Comparison of ENCODE assay signal across 27 mouse cellular contexts in genomic region chr3:153745099-153745498, GRCm38 (mm10). TPM values are rescaled to one million over a fixed set of nuclear protein-coding genes. Genes with fewer than 3 reads are reported as not detected.
A peak's percentile ranks its signal among the peaks of the same experiment; 100 is the strongest.
DNase-seq lines count a peak whose midpoint lies in the region; ATAC-seq and TF ChIP-seq lines count a peak whose summit lies in the region.
"Had no signal": no experiment of that assay in that cellular context is flagged by ENCODE, and none has a peak within 500 bp of the region (broad histone marks: within the 10 kb centered on the region; RNA-seq: fewer than 3 reads in every experiment).

No protein-coding gene starts in this region.

- H3K27me3 ChIP-seq in spleen, adult 2 months (ENCODE audit: control insufficient read depth, insufficient read depth, low read length): no peaks in the 10 kb centered on the region
- no peaks in the 10 kb centered on the region for H3K27me3 ChIP-seq in kidney, embryonic 15.5 days
- no peaks in the 10 kb centered on the region for H3K27me3 ChIP-seq in intestine, postnatal 0 days (replicated peaks; ENCODE audit: control insufficient read depth, insufficient read depth, low read length)
- H3K27me3 ChIP-seq: forebrain, embryonic 13.5 days; hindbrain, embryonic 12.5 days had no signal

- no peaks in the 10 kb centered on the region for H3K36me3 ChIP-seq in spleen, adult 2 months (ENCODE audit: control insufficient read depth, insufficient read depth, low read length)
- no peaks in the 10 kb centered on the region for H3K36me3 ChIP-seq in kidney, embryonic 15.5 days
- no peaks in the 10 kb centered on the region for H3K36me3 ChIP-seq in intestine, postnatal 0 days (ENCODE audit: control insufficient read depth, insufficient read depth)
- H3K36me3 ChIP-seq: forebrain, embryonic 10.5 days; heart, embryonic 12.5 days; heart, embryonic 15.5 days; hindbrain, embryonic 12.5 days had no signal

- peaks cover 10% of the 10 kb centered on the region; the same call in 1 of the 2 replicates for H3K4me1 ChIP-seq in spleen, adult 2 months (ENCODE audit: control insufficient read depth, insufficient read depth, insufficient read length)
- H3K4me1 ChIP-seq in kidney, embryonic 15.5 days: no peaks in the 10 kb centered on the region
- H3K4me1 ChIP-seq in intestine, postnatal 0 days (replicated peaks; ENCODE audit: control insufficient read depth, insufficient read depth, low read length): 0 out of 2 replicates have a peak, but pooled peaks cover 2% of the 10 kb centered on the region
- H3K4me1 ChIP-seq: forebrain, embryonic 10.5 days; forebrain, embryonic 13.5 days; heart, embryonic 12.5 days; heart, embryonic 15.5 days; hindbrain, embryonic 12.5 days had no signal

- no peak overlapping the region for H3K4me3 ChIP-seq in spleen, adult 2 months (ENCODE audit: extremely low read depth, insufficient read depth, insufficient read length)
- no peak overlapping the region for H3K4me3 ChIP-seq in kidney, embryonic 15.5 days (replicated peaks)
- H3K4me3 ChIP-seq in intestine, postnatal 0 days (ENCODE audit: low read depth, low read length): no peak overlapping the region
- H3K4me3 ChIP-seq: forebrain, embryonic 10.5 days; forebrain, embryonic 13.5 days; heart, embryonic 12.5 days; heart, embryonic 15.5 days; hindbrain, embryonic 12.5 days had no signal

- ATAC-seq in granulocyte monocyte progenitor cell, adult 5-6 weeks (replicated peaks; ENCODE audit: poor library complexity, severe bottlenecking): peak; percentile 35; the same call in 1 of the 2 replicates
- ATAC-seq in megakaryocyte progenitor cell, adult 5-6 weeks (replicated peaks; ENCODE audit: poor library complexity): peak; percentile 40; the same call in 1 of the 2 replicates
- ATAC-seq in kidney, embryonic 15.5 days (replicated peaks; ENCODE audit: low FRiP score): no peak
- no peak for ATAC-seq in intestine, postnatal 0 days
- ATAC-seq: activated CD4-positive, CD25-positive, alpha-beta regulatory T cell, adult 4 months; forebrain, embryonic 13.5 days; forebrain, embryonic 16.5 days; hindbrain, embryonic 16.5 days had no signal

- no peak overlapping the region for H3K4me2 ChIP-seq in kidney, embryonic 15.5 days
- no peak overlapping the region for H3K4me2 ChIP-seq in intestine, postnatal 0 days (replicated peaks; ENCODE audit: low read depth)
- H3K4me2 ChIP-seq: forebrain, embryonic 13.5 days; heart, embryonic 12.5 days; heart, embryonic 15.5 days; hindbrain, embryonic 12.5 days had no signal

- DNase-seq in spleen, adult 2 months (ENCODE audit: low read depth in 1 of 2, low spot score in 2 of 2): no peak
- no peak for DNase-seq in spleen, postnatal 36 days (ENCODE audit: low spot score in 2 of 2)
- DNase-seq in kidney, postnatal 25 days: no peak
- DNase-seq: adrenal gland, adult 8-10 months; adrenal gland, postnatal 25 days; B cell, adult 2 months; cerebellum, adult 11-12 months; cerebellum, adult 8-10 months; cerebellum, postnatal 10 days; cerebellum, postnatal 36 days; gastrocnemius, postnatal 10 days; gastrocnemius, postnatal 36 days; heart, adult 18-20 months; heart, postnatal 10 days; heart, postnatal 4 days had no signal

- no peaks in the 10 kb centered on the region for H3K9me3 ChIP-seq in kidney, embryonic 15.5 days (replicated peaks)
- no peaks in the 10 kb centered on the region for H3K9me3 ChIP-seq in intestine, postnatal 0 days (ENCODE audit: control insufficient read depth)
- H3K9me3 ChIP-seq: forebrain, embryonic 10.5 days; forebrain, embryonic 13.5 days; heart, embryonic 12.5 days; heart, embryonic 15.5 days; hindbrain, embryonic 12.5 days had no signal

- no peak for TF ChIP-seq CTCF in spleen, adult 2 months (IDR thresholded peaks at IDR 0.05; ENCODE audit: extremely low read depth, insufficient read depth, insufficient read length, insufficient replicate concordance)
- TF ChIP-seq CTCF in intestine, postnatal 0 days (IDR thresholded peaks at IDR 0.05; ENCODE audit: low read depth): no peak

- WGBS in spleen, adult 2 months: 9% methylated on average over 3 of the region's 3 CpGs
- 69% methylated on average over 3 of the region's 3 CpGs for WGBS in kidney, embryonic 15.5 days
- 70% methylated on average over 3 of the region's 3 CpGs for WGBS in intestine, postnatal 0 days

- no peak for TF ChIP-seq POLR2A in spleen, adult 2 months (IDR thresholded peaks at IDR 0.05; ENCODE audit: low read depth, low read length)

- H3K27ac ChIP-seq in spleen, adult 2 months (ENCODE audit: insufficient read depth, low read length): peak overlapping the region; percentile 4; the same call in 1 of the 2 replicates
- no peak overlapping the region for H3K27ac ChIP-seq in kidney, embryonic 15.5 days
- no peak overlapping the region for H3K27ac ChIP-seq in intestine, postnatal 0 days (ENCODE audit: low read depth, low read length)
- H3K27ac ChIP-seq: forebrain, embryonic 10.5 days; forebrain, embryonic 13.5 days; heart, embryonic 15.5 days; hindbrain, embryonic 12.5 days had no signal

- no peak overlapping the region for H3K9ac ChIP-seq in kidney, embryonic 15.5 days
- H3K9ac ChIP-seq in intestine, postnatal 0 days (ENCODE audit: low read depth, low read length): no peak overlapping the region
- H3K9ac ChIP-seq: forebrain, embryonic 13.5 days; heart, embryonic 12.5 days; heart, embryonic 15.5 days; hindbrain, embryonic 12.5 days had no signal

RNA-seq across cellular contexts. Expression of gene St6galnac3, which starts 20.1 kb away (rescaled TPM):
- polyA plus RNA-seq in spleen, adult 2 months (2012; rRNA removed): 2.0 and 3.0 TPM in 2 replicates
- 2.6 and 4.2 TPM in 2 replicates for total RNA-seq in granulocyte monocyte progenitor cell, adult 5-6 weeks (2014; fragmentation: Nextera tagmentation)
- 0.31 and 0.90 TPM in 2 replicates for total RNA-seq in granulocyte monocyte progenitor cell, adult 5-6 weeks (2017)
- 1.1 and 4.0 TPM in 2 replicates for total RNA-seq in megakaryocyte progenitor cell, adult 5-6 weeks (2015)
- 1.2 and 1.6 TPM in 2 replicates for total RNA-seq in megakaryocyte progenitor cell, adult 5-6 weeks (2017)
- polyA plus RNA-seq in kidney, embryonic 15.5 days (2015; fragmentation: Nextera tagmentation; extraction: Ambion mirVana): 65.2 and 65.5 TPM in 2 replicates
- polyA plus RNA-seq in intestine, postnatal 0 days (2015; fragmentation: Nextera tagmentation; extraction: Ambion mirVana): 7.9 and 8.5 TPM in 2 replicates

Comparison
In these comparisons a context has a peak if more than half of its experiments do, and no peak if none do; other contexts are left out.
1. ATAC-seq: peak in granulocyte monocyte progenitor cell, adult 5-6 weeks (single experiment) and megakaryocyte progenitor cell, adult 5-6 weeks (single experiment); none in kidney, embryonic 15.5 days (single experiment) and intestine, postnatal 0 days (single experiment).